Mouse (Mus musculus) ovary, postnatal 36 days (tissue): ENCODE results near the gene Trim10.
"Not testable (repeated sequence)": the region's sequence is repeated elsewhere in the genome, so short reads cannot be mapped to it uniquely, and the experiment has no call there.

Source experiments
- DNase-seq: peaks from one replicate; pipeline ENCODE4 v3.0.0; 2022; ENCODE audit warnings: low spot score, mixed read lengths

Trim10 gene

GRCm38 (mm10) chr17:36858181-36858580 is 11.2 kb upstream of the Trim10 start:
- no peak for DNase-seq

GRCm38 (mm10) chr17:36861680-36862079 is 7.7 kb upstream of the Trim10 start:
- no peak for DNase-seq

- no peak for DNase-seq
Measured at GRCm38 (mm10) chr17:36866719-36867527, 2.5 kb upstream of the Trim10 start, which contains the start of gene Trim15. Gene Trim15 (minus strand): TSS chr17:36867210.

GRCm38 (mm10) chr17:36868836-36869235 is 538 bp upstream of the Trim10 start:
- no peak for DNase-seq

- DNase-seq: peak; percentile 21
Measured at GRCm38 (mm10) chr17:36869955-36870810, 809 bp downstream of the Trim10 start.

GRCm38 (mm10) chr17:36874636-36875035 is 5.3 kb downstream of the Trim10 start:
- no peak for DNase-seq

GRCm38 (mm10) chr17:36883350-36883749 is 14.0 kb downstream of the Trim10 start:
- no peak for DNase-seq

GRCm38 (mm10) chr17:36885132-36885790 is 15.9 kb downstream of the Trim10 start:
- no peak for DNase-seq

- DNase-seq: no peak
Measured at GRCm38 (mm10) chr17:36890073-36890903, 20.9 kb downstream of the Trim10 start, which contains the start of gene Trim40. Gene Trim40 (minus strand): TSS chr17:36890123.

- DNase-seq: not testable (repeated sequence)
Measured at GRCm38 (mm10) chr17:36891496-36891895, 22.1 kb downstream of the Trim10 start.

GRCm38 (mm10) chr17:36892362-36892761 is 23.0 kb downstream of the Trim10 start:
- peak; percentile 5 for DNase-seq

GRCm38 (mm10) chr17:36893387-36893786 is 24.0 kb downstream of the Trim10 start:
- DNase-seq: no peak

- DNase-seq: no peak
Measured at GRCm38 (mm10) chr17:36896583-36896982, 27.2 kb downstream of the Trim10 start.

- DNase-seq: no peak
Measured at GRCm38 (mm10) chr17:36897065-36897464, 27.7 kb downstream of the Trim10 start.

- no peak for DNase-seq
Measured at GRCm38 (mm10) chr17:36897552-36898205, 28.3 kb downstream of the Trim10 start, which contains the start of gene Trim31. Gene Trim31 (plus strand): TSS chr17:36898118.

- DNase-seq: no peak
Measured at GRCm38 (mm10) chr17:36899376-36899775, 30.0 kb downstream of the Trim10 start.

- DNase-seq: no peak
Measured at GRCm38 (mm10) chr17:36900001-36900400, 30.6 kb downstream of the Trim10 start.

GRCm38 (mm10) chr17:36900691-36901090 is 31.3 kb downstream of the Trim10 start:
- no peak for DNase-seq

- DNase-seq: no peak
Measured at GRCm38 (mm10) chr17:36903651-36904050, 34.3 kb downstream of the Trim10 start.

GRCm38 (mm10) chr17:36908235-36908634 is 38.9 kb downstream of the Trim10 start:
- DNase-seq: no peak

- no peak for DNase-seq
Measured at GRCm38 (mm10) chr17:36909802-36910201, 40.4 kb downstream of the Trim10 start.
